Mouse (Mus musculus) embryonic facial prominence, embryonic 12.5 days (tissue): Measurements from ENCODE around the gene Raver1. TPM values are rescaled to one million over a fixed set of nuclear protein-coding genes. Genes with fewer than 3 reads are reported as not detected.

ENCODE experiments used
- ATAC-seq: fragments of 200-750 bp; cut with Nextera tagmentation; 2 replicates; pipeline ENCODE4 v1.8.0; 2017; ENCODE audit not compliant: insufficient number of reproducible peaks, insufficient read depth, low FRiP score, low TSS enrichment
- H3K27ac ChIP-seq: fragments of 300-500 bp; sonication (generic); 2 replicates; pipeline ENCODE4 v1.5.1; 2016; ENCODE audit warnings: mild to moderate bottlenecking
- H3K27me3 ChIP-seq: fragments of 300-500 bp; sonication (generic); 2 replicates; pipeline ENCODE4 v1.6.1; 2016; ENCODE audit warnings: mild to moderate bottlenecking, moderate library complexity
- H3K36me3 ChIP-seq: fragments of 300-500 bp; sonication (generic); 2 replicates; pipeline ENCODE4 v1.6.1; 2016; ENCODE audit warnings: mild to moderate bottlenecking
- H3K4me1 ChIP-seq: fragments of 300-500 bp; sonication (generic); 2 replicates; pipeline ENCODE4 v1.6.1; 2016
- H3K4me2 ChIP-seq: fragments of 300-500 bp; sonication (generic); replicated peaks from 2 replicates; pipeline ENCODE4 v1.6.1; 2016; ENCODE audit warnings: mild to moderate bottlenecking, moderate library complexity
- H3K4me3 ChIP-seq: fragments of 300-500 bp; sonication (generic); 2 replicates; pipeline ENCODE4 v1.5.1; 2016; ENCODE audit warnings: mild to moderate bottlenecking
- H3K9ac ChIP-seq: fragments of 300-500 bp; sonication (generic); 2 replicates; pipeline ENCODE4 v1.6.1; 2016; ENCODE audit warnings: mild to moderate bottlenecking, moderate library complexity
- H3K9me3 ChIP-seq: fragments of 300-500 bp; sonication (generic); 2 replicates; pipeline ENCODE4 v1.6.1; 2016; ENCODE audit warnings: mild to moderate bottlenecking, moderate library complexity
- WGBS: fragments of 180-500 bp; shearing (Covaris S2); methylation state at CpG from one replicate; pipeline ENCODE4 v1.1.7; 2016; 5-methylcytosine and 5-hydroxymethylcytosine counted together
- polyA plus RNA-seq: library from polyadenylated mRNA; unstranded; fragments of >200 nt; fragmentation: Nextera tagmentation; extraction: Ambion mirVana; gene quantifications from 2 replicates; pipeline ENCODE4 v1.2.1, GENCODE M21; 2016

Gene Raver1
- polyA plus RNA-seq, result 61.5 and 64.3 TPM in 2 replicates

GRCm38 (mm10) chr9:21091707-21092320 is at the start of gene Raver1, which contains the start of gene Gm38431:
Gene Raver1 (minus strand): TSS chr9:21092008.
Gene Gm38431 (minus strand): TSS chr9:21091997.
- Histone ChIP-seq H3K9me3 (no peaks in the 10 kb centered on the region), H3K4me2 (peak within 1 kb of the TSS; percentile 91), H3K27me3 (no peaks in the 10 kb centered on the region), H3K4me1 (peaks cover 11% of the 10 kb centered on the region), H3K36me3 (peaks cover 35% of the 10 kb centered on the region), H3K27ac (peak within 1 kb of the TSS; percentile 89), H3K9ac (peak within 1 kb of the TSS; percentile 70), H3K4me3 (peak within 1 kb of the TSS; percentile 67)
- ATAC-seq, result peak; percentile 98
- under 1% methylated on average over 54 of the region's 54 CpGs for WGBS

DNA sequence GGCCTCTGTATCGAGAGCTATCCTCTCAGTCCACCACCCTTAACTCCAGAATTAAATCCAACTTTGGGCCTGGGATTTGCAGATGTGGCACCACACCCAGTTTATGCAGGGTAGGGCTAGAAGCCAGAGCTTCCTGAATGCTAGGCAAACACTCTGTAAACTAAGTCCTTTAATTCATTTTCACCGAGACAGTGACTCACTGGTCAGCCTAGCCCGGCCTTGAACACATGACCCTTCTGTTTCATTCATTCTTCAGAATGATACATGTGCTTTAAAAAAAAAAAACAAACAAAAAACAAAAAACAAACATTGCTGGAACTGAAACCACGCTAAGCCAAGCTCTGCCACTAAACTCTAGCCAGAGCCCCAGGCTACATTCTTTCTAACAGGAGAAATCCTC is 46.6 kb upstream of the Raver1 start:
- peaks cover 54% of the 10 kb centered on the region for H3K36me3 ChIP-seq
- 86% methylated on average over 4 of the region's 4 CpGs for WGBS

DNA sequence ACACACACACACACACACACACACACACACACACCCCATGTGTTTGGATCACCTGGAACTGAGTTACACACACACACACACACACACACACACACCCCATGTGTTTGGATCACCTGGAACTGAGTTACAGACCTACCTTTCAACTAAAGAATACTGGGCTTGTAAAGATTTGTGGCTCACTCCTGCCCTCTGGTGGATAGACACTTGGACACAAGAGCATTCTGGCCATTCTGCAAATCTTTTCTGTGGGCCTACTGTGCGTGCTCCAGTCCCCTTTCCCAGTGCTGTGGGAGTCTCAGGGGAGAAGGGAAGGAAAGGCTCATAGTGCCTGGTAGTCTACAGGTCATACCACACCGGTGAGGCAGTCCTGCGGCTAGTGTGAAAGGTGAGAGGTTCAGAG is 45.4 kb upstream of the Raver1 start:
- Histone ChIP-seq H3K9me3 (no peaks in the 10 kb centered on the region), H3K27ac (no peak overlapping the region), H3K9ac (no peak overlapping the region), H3K4me2 (no peak overlapping the region), H3K4me1 (no peaks in the 10 kb centered on the region), H3K4me3 (no peak overlapping the region), H3K36me3 (peaks cover 43% of the 10 kb centered on the region), H3K27me3 (no peaks in the 10 kb centered on the region)
- no peak for ATAC-seq
- 40% methylated on average over 3 of the region's 3 CpGs for WGBS

More for the DNA sequence above, 46.6 kb upstream of the Raver1 start:
- no peak for ATAC-seq
- Histone ChIP-seq H3K4me2 (no peak overlapping the region), H3K9ac (no peak overlapping the region), H3K9me3 (no peaks in the 10 kb centered on the region), H3K4me1 (no peaks in the 10 kb centered on the region), H3K27me3 (no peaks in the 10 kb centered on the region), H3K4me3 (no peak overlapping the region), H3K27ac (no peak overlapping the region)

- WGBS, result 88% methylated on average over 6 of the region's 6 CpGs
- H3K27ac ChIP-seq, result no peak overlapping the region
These were observed 44.6 kb upstream of the Raver1 start for GRCm38 (mm10) chr9:21136401-21136800.

DNA sequence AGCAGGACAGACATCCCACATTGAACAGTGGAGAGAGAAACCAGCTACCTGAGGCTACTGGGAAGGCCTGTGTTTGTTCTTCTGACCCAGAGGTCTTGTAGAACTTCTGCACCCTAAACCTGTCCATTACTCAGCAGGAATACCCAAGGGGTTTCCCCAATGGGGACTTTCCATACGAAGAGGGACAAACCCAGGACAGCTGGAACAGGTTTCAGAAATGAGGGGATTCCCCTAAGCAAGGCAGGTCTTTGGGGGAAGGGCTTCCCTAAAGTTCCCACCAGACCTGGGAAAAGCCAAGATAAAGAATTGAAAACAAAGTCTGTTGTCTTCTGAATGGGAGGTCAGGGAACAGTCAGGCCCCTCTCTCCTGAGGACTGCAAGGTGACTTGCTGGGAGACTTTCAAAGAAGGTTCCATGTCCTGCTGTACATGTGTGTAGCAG is 44.2 kb upstream of the Raver1 start:
- Histone ChIP-seq H3K4me1 (no peaks in the 10 kb centered on the region), H3K9me3 (no peaks in the 10 kb centered on the region), H3K9ac (no peak overlapping the region), H3K4me3 (no peak overlapping the region), H3K36me3 (peaks cover 30% of the 10 kb centered on the region), H3K4me2 (no peak overlapping the region), H3K27ac (no peak overlapping the region), H3K27me3 (no peaks in the 10 kb centered on the region)
- 55% methylated on average over 1 of the region's 1 CpGs for WGBS
- no peak for ATAC-seq

More at GRCm38 (mm10) chr9:21136401-21136800, 44.6 kb upstream of the Raver1 start:
- no peak for ATAC-seq
- Histone ChIP-seq H3K4me2 (no peak overlapping the region), H3K4me3 (no peak overlapping the region), H3K36me3 (peaks cover 34% of the 10 kb centered on the region), H3K9me3 (no peaks in the 10 kb centered on the region), H3K4me1 (no peaks in the 10 kb centered on the region), H3K9ac (no peak overlapping the region), H3K27me3 (no peaks in the 10 kb centered on the region)

DNA sequence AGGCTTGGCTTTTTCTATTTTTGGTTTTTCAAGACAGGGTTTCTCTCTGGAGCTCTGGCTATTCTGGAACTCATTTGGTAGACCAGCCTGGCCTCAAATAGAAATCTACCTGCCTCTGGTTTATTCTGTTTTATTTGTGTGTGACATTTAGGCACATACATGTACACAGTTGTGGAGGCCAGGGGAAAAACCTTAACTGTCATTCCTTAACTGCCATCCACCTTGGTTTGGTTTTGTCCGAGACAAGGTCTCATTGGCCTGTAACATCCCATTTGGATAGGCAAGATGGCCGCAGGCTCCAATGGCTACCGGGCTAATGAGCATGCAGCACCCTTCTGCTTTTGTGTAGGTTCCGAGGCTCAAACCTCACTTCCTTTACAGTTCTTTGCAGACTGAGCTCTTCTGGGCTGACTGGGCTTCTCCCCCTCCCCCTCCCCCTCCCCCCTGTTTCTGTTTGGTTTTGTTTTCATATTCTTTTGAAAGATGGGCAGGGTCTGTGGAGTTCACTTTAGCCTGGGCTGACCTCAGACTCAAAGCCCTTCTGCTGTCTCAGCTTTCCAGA is 43.6 kb upstream of the Raver1 start:
- H3K27ac ChIP-seq, result no peak overlapping the region
- H3K9me3 ChIP-seq, result no peaks in the 10 kb centered on the region
- no peak for ATAC-seq
- peaks cover 24% of the 10 kb centered on the region for H3K36me3 ChIP-seq
- no peak overlapping the region for H3K9ac ChIP-seq
- H3K4me1 ChIP-seq, result 0 out of 2 replicates have a peak, but pooled peaks cover 2% of the 10 kb centered on the region
- 81% methylated on average over 4 of the region's 4 CpGs for WGBS
- no peaks in the 10 kb centered on the region for H3K27me3 ChIP-seq
- no peak overlapping the region for H3K4me3 ChIP-seq
- no peak overlapping the region for H3K4me2 ChIP-seq

DNA sequence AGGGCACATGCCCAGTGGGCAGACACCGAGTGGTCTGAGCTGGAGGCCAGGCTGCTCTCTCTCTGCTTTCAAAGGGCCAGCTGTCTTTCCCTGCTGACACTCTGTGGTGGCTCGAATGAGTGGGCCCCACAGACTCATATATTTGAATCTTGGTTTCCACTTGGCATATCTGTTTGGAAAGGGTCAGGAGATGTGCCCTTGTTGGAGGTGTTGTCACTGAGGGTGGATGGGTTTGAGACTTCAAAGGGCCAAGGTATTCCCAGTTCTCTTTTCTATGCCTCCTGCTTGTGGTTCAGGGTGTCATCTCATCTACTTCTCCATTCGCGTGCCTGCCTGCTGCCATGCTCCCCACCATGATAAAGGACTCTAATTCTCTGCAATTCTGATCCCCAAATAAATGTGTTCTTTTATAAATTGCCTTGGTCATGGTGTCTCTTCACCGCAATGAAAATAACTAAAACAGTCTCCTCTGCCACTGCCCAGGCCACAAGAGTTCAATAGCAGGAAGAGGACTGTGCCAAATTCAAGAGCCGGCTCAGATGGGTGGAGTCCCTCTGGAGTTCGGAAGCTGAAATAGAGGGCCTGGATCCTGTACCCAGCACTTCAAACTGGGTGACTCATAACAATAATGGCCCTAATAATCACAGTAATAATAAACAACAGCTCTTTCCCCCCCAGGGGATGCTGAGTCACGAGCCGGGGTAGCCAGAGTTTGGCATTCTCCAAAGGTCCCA is 43.0 kb upstream of the Raver1 start:
- H3K9ac ChIP-seq, result no peak overlapping the region
- H3K36me3 ChIP-seq, result peaks cover 18% of the 10 kb centered on the region
- H3K27me3 ChIP-seq, result no peaks in the 10 kb centered on the region
- no peak overlapping the region for H3K4me2 ChIP-seq
- H3K9me3 ChIP-seq, result no peaks in the 10 kb centered on the region
- H3K4me3 ChIP-seq, result no peak overlapping the region
- no peak for ATAC-seq
- H3K27ac ChIP-seq, result no peak overlapping the region
- 0 out of 2 replicates have a peak, but pooled peaks cover 5% of the 10 kb centered on the region for H3K4me1 ChIP-seq
- WGBS, result 74% methylated on average over 9 of the region's 9 CpGs

DNA sequence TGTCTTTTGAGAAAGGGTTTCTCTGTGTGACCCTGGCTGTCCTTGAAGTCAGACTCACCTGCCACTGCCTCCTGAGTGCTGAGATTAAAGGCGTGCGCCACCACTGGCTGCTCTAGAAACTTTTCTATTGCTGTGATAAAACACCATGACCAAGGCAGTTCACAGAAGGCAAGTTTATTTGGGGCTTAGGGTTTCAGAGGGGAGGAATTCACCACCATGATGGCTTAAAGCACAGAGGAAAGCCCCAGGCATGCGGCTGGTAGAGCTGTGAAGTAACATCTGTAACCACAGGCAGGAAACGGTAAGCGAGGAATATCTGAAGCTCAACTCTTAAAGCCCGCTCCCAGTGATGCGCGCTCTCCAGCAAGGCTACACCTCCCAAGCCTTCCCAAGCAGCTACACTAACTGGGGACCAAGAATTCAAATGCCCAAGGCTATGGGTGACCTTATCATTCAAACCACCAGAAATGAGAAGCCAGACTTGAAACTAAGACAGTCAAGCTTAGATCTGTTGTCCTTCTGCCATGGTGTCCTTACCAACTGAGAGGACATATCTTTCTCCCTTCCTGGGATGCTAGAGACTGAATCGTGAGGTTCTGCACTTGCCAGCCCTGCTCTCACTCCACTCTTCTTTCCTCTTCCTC is 41.4 kb upstream of the Raver1 start:
- no peaks in the 10 kb centered on the region for H3K9me3 ChIP-seq
- 0 out of 2 replicates have a peak, but pooled peaks cover 5% of the 10 kb centered on the region for H3K4me1 ChIP-seq
- H3K27me3 ChIP-seq, result no peaks in the 10 kb centered on the region
- no peak overlapping the region for H3K27ac ChIP-seq
- no peak overlapping the region for H3K4me2 ChIP-seq
- WGBS, result 83% methylated on average over 9 of the region's 9 CpGs
- peaks cover 5% of the 10 kb centered on the region for H3K36me3 ChIP-seq
- ATAC-seq, result no peak
- H3K4me3 ChIP-seq, result no peak overlapping the region
- H3K9ac ChIP-seq, result no peak overlapping the region

- Histone ChIP-seq H3K27me3 (no peaks in the 10 kb centered on the region), H3K27ac (no peak overlapping the region), H3K4me2 (no peak overlapping the region), H3K36me3 (peaks cover 5% of the 10 kb centered on the region), H3K9me3 (no peaks in the 10 kb centered on the region), H3K9ac (no peak overlapping the region), H3K4me3 (no peak overlapping the region), H3K4me1 (0 out of 2 replicates have a peak, but pooled peaks cover 5% of the 10 kb centered on the region)
- no peak for ATAC-seq
- 83% methylated on average over 12 of the region's 12 CpGs for WGBS
These were observed 40.4 kb upstream of the Raver1 start for GRCm38 (mm10) chr9:21132102-21132775.

GRCm38 (mm10) chr9:21131059-21131956 is 39.5 kb upstream of the Raver1 start, which contains the start of gene Tyk2:
Gene Tyk2 (minus strand): TSS chr9:21131243.
- peak; percentile 96 for ATAC-seq
- Histone ChIP-seq H3K36me3 (peaks cover 14% of the 10 kb centered on the region), H3K4me1 (0 out of 2 replicates have a peak, but pooled peaks cover 5% of the 10 kb centered on the region), H3K27me3 (no peaks in the 10 kb centered on the region), H3K9me3 (no peaks in the 10 kb centered on the region), H3K4me3 (peak within 1 kb of the TSS; percentile 66), H3K27ac (peak within 1 kb of the TSS; percentile 60; the same call in 1 of the 2 replicates), H3K4me2 (peak within 1 kb of the TSS; percentile 72), H3K9ac (peak within 1 kb of the TSS; percentile 65)
- 6% methylated on average over 37 of the region's 37 CpGs for WGBS
